Mouse (Mus musculus) midbrain, postnatal 0 days (tissue): ENCODE data around the gene Ak5. TPM values are rescaled to one million over a fixed set of nuclear protein-coding genes. Genes with fewer than 3 reads are reported as not detected.

ENCODE experiments used
- ATAC-seq: fragments of 200-750 bp; cut with Nextera tagmentation; 2 replicates; pipeline ENCODE4 v1.8.0; 2017; ENCODE audit warnings: moderate number of reproducible peaks, mild to moderate bottlenecking, moderate TSS enrichment, moderate library complexity; ENCODE audit not compliant: low FRiP score
- DNase-seq: peaks from one replicate; pipeline ENCODE4 v3.0.0-alpha.2; 2015; ENCODE audit warnings: low spot score
- H3K27ac ChIP-seq: fragments of 300-500 bp; sonication (generic); 2 replicates; pipeline ENCODE4 v1.5.1; 2014; ENCODE audit warnings: low read depth, mild to moderate bottlenecking, low read length, mixed read lengths
- H3K27me3 ChIP-seq: fragments of 300-500 bp; sonication (generic); 2 replicates; pipeline ENCODE4 v1.6.1; 2014; ENCODE audit warnings: low read length, control low read depth, mixed read lengths; ENCODE audit not compliant: insufficient read depth
- H3K36me3 ChIP-seq: fragments of 300-500 bp; sonication (generic); 2 replicates; pipeline ENCODE4 v1.6.1; 2014; ENCODE audit warnings: low read length, control low read depth, mixed read lengths; ENCODE audit not compliant: insufficient read depth
- H3K4me1 ChIP-seq: fragments of 300-500 bp; sonication (generic); 2 replicates; pipeline ENCODE4 v1.6.1; 2014; ENCODE audit warnings: mild to moderate bottlenecking, control low read depth, antibody characterized with exemption, low read length, mixed read lengths; ENCODE audit not compliant: insufficient read depth
- H3K4me2 ChIP-seq: fragments of 300-500 bp; sonication (generic); 2 replicates; pipeline ENCODE4 v1.6.1; 2014; ENCODE audit warnings: low read depth, mild to moderate bottlenecking, low read length, mixed read lengths; ENCODE audit not compliant: poor library complexity, severe bottlenecking
- H3K4me3 ChIP-seq: fragments of 300-500 bp; sonication (generic); 2 replicates; pipeline ENCODE4 v1.5.1; 2014; ENCODE audit warnings: low read depth, mild to moderate bottlenecking, low read length, moderate library complexity
- H3K9ac ChIP-seq: fragments of 300-500 bp; sonication (generic); replicated peaks from 2 replicates; pipeline ENCODE4 v1.6.1; 2014; ENCODE audit warnings: mild to moderate bottlenecking, low read length, moderate library complexity, mixed read lengths; ENCODE audit not compliant: poor library complexity, severe bottlenecking
- H3K9me3 ChIP-seq: fragments of 300-500 bp; sonication (generic); 2 replicates; pipeline ENCODE4 v1.6.1; 2016; ENCODE audit warnings: low read length, control low read depth
- CTCF ChIP-seq: IDR thresholded peaks from 2 replicates; pipeline ENCODE4 v1.5.1; 2016; ENCODE audit warnings: antibody characterized with exemption, mild to moderate bottlenecking
- WGBS: fragments of 180-500 bp; shearing (Covaris S2); extraction: QIAGEN DNeasy Blood & Tissue Kit; methylation state at CpG from one replicate; pipeline ENCODE4 v1.1.7; 2014; 5-methylcytosine and 5-hydroxymethylcytosine counted together
- polyA plus RNA-seq: library from polyadenylated mRNA; unstranded; fragments of >200 nt; fragmentation: Nextera tagmentation; extraction: Ambion mirVana; gene quantifications from 2 replicates; pipeline ENCODE4 v1.2.1, GENCODE M21; 2015
- total RNA-seq: library from RNA; depleted of rRNA; stranded (reverse); fragments of >200 nt; gene quantifications from 2 replicates; pipeline ENCODE4 v1.2.3, GENCODE M21; 2014

Ak5 gene
- total and polyA plus RNA-seq, 2 experiments from 2014 or later, result 14.0 to 22.3 TPM

GRCm38 (mm10) chr3:152689105-152689504, 20.9 kb upstream of the Ak5 start:
- no peaks in the 10 kb centered on the region for H3K27me3 ChIP-seq
- H3K9me3 ChIP-seq, result no peaks in the 10 kb centered on the region
- no peak overlapping the region for H3K9ac ChIP-seq
- DNase-seq (no peak), ATAC-seq (no peak)
- no peak overlapping the region for H3K4me3 ChIP-seq
- TF ChIP-seq CTCF, result no peak
- H3K4me1 ChIP-seq, result no peaks in the 10 kb centered on the region
- H3K27ac ChIP-seq, result no peak overlapping the region
- no peaks in the 10 kb centered on the region for H3K36me3 ChIP-seq
- WGBS, result 79% methylated on average over 9 of the region's 9 CpGs
- H3K4me2 ChIP-seq, result no peak overlapping the region

GRCm38 (mm10) chr3:152688532-152688931, 20.4 kb upstream of the Ak5 start:
- no peak for DNase-seq
- no peaks in the 10 kb centered on the region for H3K36me3 ChIP-seq
- no peak overlapping the region for H3K4me2 ChIP-seq
- no peak for TF ChIP-seq CTCF
- H3K9me3 ChIP-seq, result no peaks in the 10 kb centered on the region
- no peaks in the 10 kb centered on the region for H3K4me1 ChIP-seq
- 81% methylated on average over 5 of the region's 5 CpGs for WGBS
- H3K4me3 ChIP-seq, result no peak overlapping the region
- ATAC-seq, result no peak
- H3K27me3 ChIP-seq, result no peaks in the 10 kb centered on the region
- H3K27ac ChIP-seq, result no peak overlapping the region
- H3K9ac ChIP-seq, result no peak overlapping the region

- Histone ChIP-seq H3K9me3 (no peaks in the 10 kb centered on the region), H3K27ac (no peak overlapping the region), H3K4me1 (no peaks in the 10 kb centered on the region), H3K4me3 (no peak overlapping the region), H3K4me2 (no peak overlapping the region), H3K36me3 (no peaks in the 10 kb centered on the region), H3K9ac (no peak overlapping the region), H3K27me3 (no peaks in the 10 kb centered on the region)
- DNase-seq (no peak), ATAC-seq (no peak)
- no peak for TF ChIP-seq CTCF
- 78% methylated on average over 6 of the region's 6 CpGs for WGBS
Observed at GRCm38 (mm10) chr3:152674663-152675062, 6.5 kb upstream of the Ak5 start.

- peaks cover 2% of the 10 kb centered on the region; the same call in 1 of the 2 replicates for H3K4me1 ChIP-seq
- H3K9me3 ChIP-seq, result no peaks in the 10 kb centered on the region
- H3K4me2 ChIP-seq, result no peak overlapping the region
- 80% methylated on average over 3 of the region's 3 CpGs for WGBS
- no peaks in the 10 kb centered on the region for H3K36me3 ChIP-seq
- 0 out of 2 replicates have a peak, but pooled peaks cover 4% of the 10 kb centered on the region for H3K27me3 ChIP-seq
- ATAC-seq (no peak), DNase-seq (no peak)
- H3K4me3 ChIP-seq, result no peak overlapping the region
- H3K9ac ChIP-seq, result no peak overlapping the region
- TF ChIP-seq CTCF, result no peak
- H3K27ac ChIP-seq, result no peak overlapping the region
Observed at GRCm38 (mm10) chr3:152669783-152670182, 1.6 kb upstream of the Ak5 start.

- Histone ChIP-seq H3K9me3 (no peaks in the 10 kb centered on the region), H3K4me1 (peaks cover 2% of the 10 kb centered on the region; the same call in 1 of the 2 replicates), H3K4me3 (no peak overlapping the region; the same call in 1 of the 2 replicates), H3K9ac (no peak overlapping the region), H3K36me3 (no peaks in the 10 kb centered on the region), H3K4me2 (peak overlapping the region; percentile 95; the same call in 1 of the 2 replicates), H3K27me3 (0 out of 2 replicates have a peak, but pooled peaks cover 4% of the 10 kb centered on the region), H3K27ac (no peak overlapping the region)
- DNase-seq, result no peak
- TF ChIP-seq CTCF, result no peak
- ATAC-seq, result no peak
- WGBS, result 91% methylated on average over 2 of the region's 2 CpGs
Observed at GRCm38 (mm10) chr3:152668793-152669192, 633 bp upstream of the Ak5 start.

- peak overlapping the region; percentile 67 for H3K4me3 ChIP-seq
- TF ChIP-seq CTCF, result no peak
- H3K36me3 ChIP-seq, result no peaks in the 10 kb centered on the region
- DNase-seq (peak; percentile 61), ATAC-seq (peak; percentile 87)
- H3K27ac ChIP-seq, result no peak overlapping the region
- H3K4me2 ChIP-seq, result peak overlapping the region; percentile 95
- H3K27me3 ChIP-seq, result 0 out of 2 replicates have a peak, but pooled peaks cover 4% of the 10 kb centered on the region
- H3K4me1 ChIP-seq, result peaks cover 2% of the 10 kb centered on the region; the same call in 1 of the 2 replicates
- under 1% methylated on average over 74 of the region's 82 CpGs for WGBS
- peak overlapping the region; percentile 68 for H3K9ac ChIP-seq
- H3K9me3 ChIP-seq, result no peaks in the 10 kb centered on the region
Observed at GRCm38 (mm10) chr3:152667356-152668211, 576 bp downstream of the Ak5 start.
